Mouse (Mus musculus) heart, adult 2 months (tissue): Measurements from ENCODE around the gene Smok2a.
"Not testable (repeated sequence)": the region's sequence is repeated elsewhere in the genome, so short reads cannot be mapped to it uniquely, and the experiment has no call there.

ENCODE experiments used
- CTCF ChIP-seq: fragments of 200-600 bp; IDR thresholded peaks from 2 replicates; pipeline ENCODE4 v1.8.1; 2022; ENCODE audit warnings: antibody characterized with exemption, mild to moderate bottlenecking, moderate library complexity
- EP300 ChIP-seq: fragments of 200-500 bp; IDR thresholded peaks from 2 replicates; pipeline ENCODE4 v1.6.1; 2011; ENCODE audit warnings: low read depth, low read length, control low read depth; ENCODE audit not compliant: insufficient read depth
- POLR2A ChIP-seq: fragments of 200-500 bp; IDR thresholded peaks from 2 replicates; pipeline ENCODE4 v1.6.1; 2011; ENCODE audit warnings: mild to moderate bottlenecking, low read depth, low read length, control low read depth; ENCODE audit not compliant: insufficient read depth

- not testable (repeated sequence) for TF ChIP-seq POLR2A, EP300, CTCF
Observed at GRCm38 (mm10) chr17:13174029-13174428, 47.0 kb upstream of the Smok2a start.
